Mouse (Mus musculus) lung, embryonic 15.5 days (tissue): ENCODE results near the gene Gpd1l. TPM values are rescaled to one million over a fixed set of nuclear protein-coding genes. Genes with fewer than 3 reads are reported as not detected.

Experiments used
- ATAC-seq: fragments of 200-750 bp; cut with Nextera tagmentation; 2 replicates; pipeline ENCODE4 v1.8.0; 2017; ENCODE audit warnings: moderate number of reproducible peaks, borderline replicate concordance; ENCODE audit not compliant: low FRiP score, low TSS enrichment; ENCODE audit errors: extremely low read depth
- H3K27ac ChIP-seq: fragments of 300-500 bp; sonication (generic); 2 replicates; pipeline ENCODE4 v1.5.1; 2015; ENCODE audit warnings: moderate library complexity, mild to moderate bottlenecking, inconsistent platforms
- H3K27me3 ChIP-seq: fragments of 300-500 bp; sonication (generic); 2 replicates; pipeline ENCODE4 v1.6.1; 2015; ENCODE audit warnings: inconsistent platforms
- H3K36me3 ChIP-seq: fragments of 300-500 bp; sonication (generic); 2 replicates; pipeline ENCODE4 v1.6.1; 2015; ENCODE audit warnings: inconsistent platforms
- H3K4me1 ChIP-seq: fragments of 300-500 bp; sonication (generic); 2 replicates; pipeline ENCODE4 v1.6.1; 2015; ENCODE audit warnings: inconsistent platforms
- H3K4me2 ChIP-seq: fragments of 300-500 bp; sonication (generic); 2 replicates; pipeline ENCODE4 v1.6.1; 2015; ENCODE audit warnings: inconsistent platforms, mild to moderate bottlenecking, moderate library complexity
- H3K4me3 ChIP-seq: fragments of 300-500 bp; sonication (generic); 2 replicates; pipeline ENCODE4 v1.5.1; 2015; ENCODE audit warnings: mild to moderate bottlenecking, inconsistent platforms
- H3K9ac ChIP-seq: fragments of 300-500 bp; sonication (generic); 2 replicates; pipeline ENCODE4 v1.6.1; 2015; ENCODE audit warnings: inconsistent platforms
- H3K9me3 ChIP-seq: fragments of 300-500 bp; sonication (generic); 2 replicates; pipeline ENCODE4 v1.6.1; 2016; ENCODE audit warnings: inconsistent platforms
- WGBS: fragments of 180-500 bp; shearing (Covaris S2); methylation state at CpG from one replicate; pipeline ENCODE4 v1.1.7; 2015; 5-methylcytosine and 5-hydroxymethylcytosine counted together
- polyA plus RNA-seq: library from polyadenylated mRNA; unstranded; fragments of >200 nt; fragmentation: Nextera tagmentation; extraction: Ambion mirVana; gene quantifications from 2 replicates; pipeline ENCODE4 v1.2.1, GENCODE M21; 2015

Gpd1l gene
- polyA plus RNA-seq, 1 experiment from 2014 or later = 17.9 TPM

DNA sequence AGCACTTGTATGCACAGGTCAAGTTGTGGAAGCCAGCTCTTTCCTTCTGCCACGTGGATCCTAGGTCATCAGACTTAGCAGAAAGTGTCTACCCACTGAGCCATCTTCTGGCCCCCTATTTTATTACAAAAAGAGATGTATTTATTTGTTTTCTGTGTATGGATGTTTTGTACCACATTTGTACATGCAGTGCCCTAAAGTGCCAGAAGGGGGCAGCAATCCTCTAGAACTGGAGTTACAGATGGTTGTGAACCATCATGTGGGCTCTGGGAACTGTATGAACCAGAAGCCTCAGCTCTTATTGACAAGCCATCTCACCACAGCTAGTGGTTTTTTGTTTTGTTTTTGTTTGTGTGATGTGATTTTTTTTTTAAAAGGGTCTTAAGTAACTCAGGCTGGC, 19.1 kb upstream of the Gpd1l start:
- WGBS = 30% methylated on average over 1 of the region's 1 CpGs
- Histone ChIP-seq H3K36me3 (no peaks in the 10 kb centered on the region), H3K4me3 (no peak overlapping the region), H3K9ac (no peak overlapping the region), H3K27ac (no peak overlapping the region), H3K4me2 (no peak overlapping the region), H3K4me1 (peaks cover 4% of the 10 kb centered on the region; the same call in 1 of the 2 replicates), H3K27me3 (no peaks in the 10 kb centered on the region), H3K9me3 (no peaks in the 10 kb centered on the region)
- ATAC-seq = no peak

DNA sequence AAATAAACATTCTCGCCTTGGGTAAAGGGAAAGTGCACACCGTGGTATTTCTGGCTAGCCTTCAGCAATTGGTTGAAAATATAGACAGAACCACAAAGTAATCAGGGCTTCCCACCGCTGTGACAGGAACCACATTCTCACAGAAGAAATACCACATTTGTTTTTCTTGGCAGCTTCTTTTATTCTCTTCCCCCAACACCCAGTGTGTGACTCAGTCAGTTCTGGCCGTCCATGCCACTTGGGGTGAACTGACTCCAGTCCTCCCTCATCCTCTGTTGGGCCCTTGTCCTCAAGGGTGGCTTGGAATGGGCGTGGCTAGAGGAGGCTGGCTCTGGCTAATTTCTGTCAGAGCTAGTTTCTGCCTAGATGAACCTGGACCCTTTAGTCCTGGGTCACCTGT, 14.6 kb upstream of the Gpd1l start:
- 38% methylated on average over 5 of the region's 5 CpGs for whole genome bisulfite sequencing
- ATAC-seq = no peak
- no peaks in the 10 kb centered on the region for H3K9me3 ChIP-seq
- peaks cover 4% of the 10 kb centered on the region; the same call in 1 of the 2 replicates for H3K4me1 ChIP-seq
- H3K36me3 ChIP-seq = no peaks in the 10 kb centered on the region
- no peaks in the 10 kb centered on the region for H3K27me3 ChIP-seq
- H3K4me3 ChIP-seq = no peak overlapping the region
- H3K27ac ChIP-seq = no peak overlapping the region
- no peak overlapping the region for H3K9ac ChIP-seq
- no peak overlapping the region for H3K4me2 ChIP-seq

DNA sequence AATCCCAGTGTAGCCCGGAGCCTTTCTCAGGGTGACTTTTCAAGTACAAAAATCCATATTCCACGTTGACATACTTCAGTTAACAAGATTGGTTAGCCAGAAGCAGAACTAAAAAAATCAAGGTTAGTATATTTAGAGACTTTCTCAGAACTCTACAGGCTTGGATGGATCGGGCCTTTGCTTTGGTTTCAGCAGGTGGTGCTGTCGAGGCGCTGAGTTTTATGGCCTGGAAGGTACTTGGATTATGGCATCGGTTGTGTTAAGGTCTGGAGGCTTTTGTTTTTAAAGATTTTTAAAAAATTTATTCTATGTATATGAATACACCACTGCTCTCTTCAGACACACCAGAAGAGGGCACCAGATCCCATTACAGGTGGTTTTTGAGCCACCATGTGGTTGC, 11.8 kb upstream of the Gpd1l start:
- Histone ChIP-seq H3K4me3 (no peak overlapping the region), H3K9me3 (no peaks in the 10 kb centered on the region), H3K9ac (no peak overlapping the region), H3K4me1 (peaks cover 4% of the 10 kb centered on the region; the same call in 1 of the 2 replicates), H3K36me3 (no peaks in the 10 kb centered on the region), H3K27me3 (no peaks in the 10 kb centered on the region), H3K4me2 (no peak overlapping the region), H3K27ac (no peak overlapping the region)
- ATAC-seq = no peak
- WGBS = 84% methylated on average over 6 of the region's 6 CpGs

DNA sequence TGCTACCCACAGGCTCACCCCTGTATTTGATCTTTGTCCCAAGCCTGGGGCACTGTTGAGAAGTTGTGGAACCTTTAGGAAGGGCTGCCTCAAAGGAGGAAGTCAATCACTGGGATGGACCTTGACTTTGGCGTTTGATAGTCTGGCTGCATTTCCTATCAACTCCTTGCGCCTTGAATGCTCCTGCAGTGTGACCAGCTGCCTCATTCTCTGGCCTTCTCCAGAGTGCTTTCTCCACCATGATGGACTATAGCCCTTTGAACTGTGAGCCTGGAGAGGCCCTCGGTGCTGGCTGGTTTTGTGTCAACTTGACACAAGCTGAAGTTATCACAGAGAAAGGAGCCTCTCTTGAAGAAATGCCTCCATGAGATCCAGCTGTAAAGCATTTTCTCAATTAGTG, 10.9 kb upstream of the Gpd1l start:
- no peaks in the 10 kb centered on the region for H3K27me3 ChIP-seq
- H3K4me3 ChIP-seq = no peak overlapping the region
- no peak overlapping the region for H3K9ac ChIP-seq
- H3K9me3 ChIP-seq = no peaks in the 10 kb centered on the region
- ATAC-seq = no peak
- H3K36me3 ChIP-seq = no peaks in the 10 kb centered on the region
- 73% methylated on average over 3 of the region's 3 CpGs for WGBS
- peaks cover 4% of the 10 kb centered on the region; the same call in 1 of the 2 replicates for H3K4me1 ChIP-seq
- no peak overlapping the region for H3K27ac ChIP-seq
- H3K4me2 ChIP-seq = no peak overlapping the region

DNA sequence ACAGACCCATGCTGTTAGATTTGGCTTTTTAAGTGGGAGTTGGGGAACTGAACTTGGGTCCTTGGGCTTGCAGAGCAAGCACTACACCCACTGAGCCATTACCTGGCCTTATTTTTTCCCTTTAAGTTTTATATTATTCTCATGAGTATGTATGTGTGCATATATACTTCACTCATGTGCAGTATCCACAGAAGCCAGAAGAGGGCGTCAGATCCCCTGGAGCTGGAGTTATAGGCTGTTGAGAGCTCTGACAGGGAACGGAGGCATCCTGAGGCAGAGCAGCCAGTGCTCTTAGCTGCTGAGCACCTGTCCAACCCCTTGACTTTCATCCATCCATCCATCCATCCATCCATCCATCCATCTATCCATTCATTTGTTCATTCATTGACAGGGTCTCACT, 2.9 kb upstream of the Gpd1l start:
- H3K27ac ChIP-seq = no peak overlapping the region
- WGBS = 69% methylated on average over 2 of the region's 2 CpGs

DNA sequence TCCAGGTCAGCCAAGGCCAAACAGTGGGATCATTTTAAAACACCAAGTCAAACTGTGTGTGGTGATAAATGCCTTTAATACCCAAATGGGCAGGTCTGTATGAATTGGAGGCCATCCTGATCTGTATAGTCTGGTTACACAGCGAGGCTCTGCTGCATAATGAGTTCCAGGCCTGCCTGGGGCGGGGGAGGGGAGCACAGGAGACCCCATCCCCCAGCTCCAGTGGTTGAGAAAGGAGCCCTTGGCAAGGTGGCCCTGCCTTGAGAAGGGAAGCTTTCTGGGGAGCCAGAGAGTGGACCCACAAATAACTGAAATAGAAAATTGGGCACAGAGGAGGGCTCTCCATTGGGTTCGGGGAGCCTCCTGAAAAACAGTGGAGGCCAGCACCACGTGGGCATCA, 1.5 kb upstream of the Gpd1l start:
- Histone ChIP-seq H3K27me3 (no peaks in the 10 kb centered on the region), H3K27ac (no peak overlapping the region), H3K4me2 (no peak overlapping the region), H3K36me3 (no peaks in the 10 kb centered on the region), H3K9me3 (no peaks in the 10 kb centered on the region), H3K4me1 (peaks cover 14% of the 10 kb centered on the region), H3K4me3 (no peak overlapping the region), H3K9ac (no peak overlapping the region)
- WGBS = 78% methylated on average over 4 of the region's 4 CpGs
- no peak for ATAC-seq

More for the DNA sequence above, 2.9 kb upstream of the Gpd1l start:
- peaks cover 14% of the 10 kb centered on the region for H3K4me1 ChIP-seq
- H3K4me2 ChIP-seq = no peak overlapping the region
- H3K9ac ChIP-seq = no peak overlapping the region
- no peaks in the 10 kb centered on the region for H3K9me3 ChIP-seq
- H3K27me3 ChIP-seq = no peaks in the 10 kb centered on the region
- H3K36me3 ChIP-seq = no peaks in the 10 kb centered on the region
- no peak overlapping the region for H3K4me3 ChIP-seq
- ATAC-seq = no peak

DNA sequence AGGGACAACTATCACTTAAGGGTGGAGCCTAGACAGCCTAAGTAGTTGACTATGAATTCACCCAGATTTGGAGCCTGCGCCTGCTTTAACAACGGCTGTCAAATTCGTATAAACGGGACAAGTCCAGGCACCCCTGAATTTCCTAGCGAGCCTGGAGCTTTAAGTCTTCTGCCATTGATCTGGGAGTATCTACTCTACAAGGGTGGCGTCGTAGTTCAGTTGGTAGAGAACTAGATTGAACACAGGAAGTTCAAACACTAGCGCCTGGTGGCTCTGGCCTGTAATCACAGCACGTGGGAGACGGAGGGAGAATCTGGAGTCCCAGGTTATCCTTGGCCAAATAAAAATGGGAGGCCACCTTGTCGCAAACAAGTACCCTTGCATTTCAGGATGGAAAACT, 444 bp upstream of the Gpd1l start:
- H3K4me3 ChIP-seq = peak overlapping the region; percentile 65
- WGBS = 61% methylated on average over 11 of the region's 11 CpGs
- H3K4me1 ChIP-seq = peaks cover 14% of the 10 kb centered on the region
- no peaks in the 10 kb centered on the region for H3K27me3 ChIP-seq
- no peak for ATAC-seq
- H3K36me3 ChIP-seq = no peaks in the 10 kb centered on the region
- H3K27ac ChIP-seq = peak overlapping the region; percentile 20; the same call in 1 of the 2 replicates
- no peak overlapping the region for H3K9ac ChIP-seq
- H3K9me3 ChIP-seq = no peaks in the 10 kb centered on the region
- H3K4me2 ChIP-seq = peak overlapping the region; percentile 96

DNA sequence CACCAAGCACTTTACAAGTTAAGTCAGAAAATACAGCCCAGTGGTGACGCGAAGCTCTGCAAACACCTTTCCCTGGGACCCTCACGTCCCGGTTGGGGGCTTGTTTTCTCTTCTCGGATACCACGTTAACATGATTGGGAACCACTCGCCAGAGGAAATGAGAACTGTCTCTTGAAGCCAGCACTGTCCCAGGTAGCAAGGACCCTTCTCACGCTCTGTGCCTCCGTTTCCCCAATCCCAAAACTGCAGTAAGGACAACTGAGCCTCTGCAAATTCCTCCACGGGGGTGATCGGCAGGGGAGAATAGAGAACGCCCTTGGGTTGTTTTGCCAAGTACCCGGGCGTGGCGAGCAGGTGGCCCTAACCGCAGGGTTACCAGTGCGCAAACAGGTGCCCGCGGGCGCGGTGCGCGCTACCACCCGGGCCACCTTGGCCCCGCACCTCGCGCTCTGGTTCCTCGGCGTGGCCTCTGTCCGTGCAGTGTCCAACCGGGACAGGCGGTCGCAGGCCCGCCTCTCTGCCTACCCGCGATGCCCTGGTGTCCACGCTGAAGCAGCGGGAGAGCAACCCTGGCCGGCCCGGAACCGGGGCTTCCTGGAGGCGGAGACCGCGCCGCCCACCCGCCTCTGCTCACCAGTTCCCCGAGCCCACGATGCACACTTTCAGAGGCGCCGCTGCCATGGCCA, 607 bp downstream of the Gpd1l start:
- Histone ChIP-seq H3K27ac (peak overlapping the region; percentile 73), H3K4me3 (peak overlapping the region; percentile 65), H3K9me3 (no peaks in the 10 kb centered on the region), H3K9ac (peak overlapping the region; percentile 55), H3K4me2 (peak overlapping the region; percentile 96), H3K4me1 (peaks cover 14% of the 10 kb centered on the region), H3K27me3 (no peaks in the 10 kb centered on the region), H3K36me3 (no peaks in the 10 kb centered on the region)
- peak; percentile 55; the same call in 1 of the 2 replicates for ATAC-seq
- 1% methylated on average over 49 of the region's 50 CpGs for WGBS

DNA sequence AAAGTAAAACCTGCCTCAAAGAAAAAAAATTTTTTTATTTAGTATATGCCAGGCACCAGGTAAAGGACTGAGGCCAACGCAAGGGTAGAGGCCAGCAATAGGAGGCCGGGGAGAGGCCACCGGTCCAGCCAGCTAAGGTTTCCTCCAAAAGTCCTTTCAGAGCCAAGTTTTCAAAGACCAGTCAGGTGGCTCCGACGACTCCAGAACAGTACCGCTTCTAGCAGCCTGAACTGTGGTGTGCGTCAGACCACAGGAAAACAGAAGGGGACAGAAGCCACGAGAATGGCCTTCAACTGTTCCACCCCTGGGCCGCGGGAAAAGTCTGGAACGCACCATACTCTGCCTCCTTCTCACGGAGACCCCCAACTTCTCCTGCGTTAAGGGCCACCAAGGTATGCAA, 1.2 kb downstream of the Gpd1l start:
- Histone ChIP-seq H3K36me3 (no peaks in the 10 kb centered on the region), H3K4me2 (peak overlapping the region; percentile 96), H3K9me3 (no peaks in the 10 kb centered on the region), H3K4me1 (peaks cover 14% of the 10 kb centered on the region), H3K27me3 (no peaks in the 10 kb centered on the region), H3K9ac (peak overlapping the region; percentile 55; the same call in 1 of the 2 replicates), H3K27ac (no peak overlapping the region), H3K4me3 (peak overlapping the region; percentile 65)
- WGBS = 20% methylated on average over 13 of the region's 13 CpGs
- no peak for ATAC-seq

DNA sequence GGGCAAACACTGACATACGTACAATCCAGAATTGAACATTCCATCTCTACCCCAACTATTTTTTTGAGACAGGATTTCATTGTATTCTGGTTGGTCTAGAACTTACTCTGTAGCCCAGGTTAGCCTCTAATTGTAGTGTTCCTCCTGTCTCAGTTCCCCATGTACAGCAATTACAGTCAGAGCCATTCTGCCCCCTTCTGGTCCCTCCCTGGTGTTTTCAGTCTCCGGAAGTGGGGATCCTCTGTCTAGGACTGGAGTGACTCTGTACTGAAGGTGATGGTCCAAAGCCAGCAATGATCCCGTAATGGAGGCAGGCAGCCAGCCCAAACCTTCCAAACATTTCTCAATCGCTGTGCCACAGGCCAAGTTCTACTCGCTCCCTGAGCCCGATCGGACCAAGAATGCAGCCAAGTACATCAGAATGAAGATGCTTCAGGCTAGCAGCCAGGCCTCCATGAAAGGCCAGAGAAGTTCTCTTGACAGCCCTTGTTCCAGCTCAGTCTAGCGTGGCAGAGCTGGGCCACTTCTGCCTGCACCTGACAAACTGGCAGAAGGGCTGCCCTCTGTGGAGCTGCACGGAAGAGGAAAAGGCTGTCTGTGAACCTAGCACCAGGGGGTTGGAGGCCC, 3.2 kb downstream of the Gpd1l start:
- Histone ChIP-seq H3K4me3 (no peak overlapping the region), H3K4me2 (no peak overlapping the region), H3K27ac (no peak overlapping the region), H3K36me3 (no peaks in the 10 kb centered on the region), H3K27me3 (no peaks in the 10 kb centered on the region), H3K9me3 (no peaks in the 10 kb centered on the region), H3K4me1 (peaks cover 14% of the 10 kb centered on the region), H3K9ac (no peak overlapping the region)
- no peak for ATAC-seq
- 73% methylated on average over 9 of the region's 9 CpGs for WGBS

DNA sequence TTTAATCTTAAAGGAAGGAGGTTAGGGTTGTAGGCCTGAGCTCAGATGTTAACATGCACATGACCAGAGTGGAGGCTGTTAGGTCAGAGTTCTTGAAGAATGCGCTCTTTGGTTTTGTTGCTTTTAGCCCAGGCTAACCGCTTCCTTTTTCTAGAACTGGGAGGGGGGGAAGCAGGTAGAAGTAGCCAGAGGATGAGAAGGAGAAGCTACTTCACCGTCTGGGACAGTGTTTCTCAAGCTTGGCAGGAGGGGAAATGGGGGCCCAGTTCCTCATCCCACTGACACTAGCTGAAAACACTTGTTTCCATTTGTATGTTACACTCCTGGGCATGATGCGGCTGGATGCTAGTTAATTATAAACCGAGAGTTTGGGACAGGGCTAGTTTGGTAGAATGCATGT, 8.2 kb downstream of the Gpd1l start:
- no peak overlapping the region for H3K9ac ChIP-seq
- no peak overlapping the region for H3K4me2 ChIP-seq
- H3K27me3 ChIP-seq = no peaks in the 10 kb centered on the region
- no peak overlapping the region for H3K4me3 ChIP-seq
- no peaks in the 10 kb centered on the region for H3K4me1 ChIP-seq
- 78% methylated on average over 5 of the region's 5 CpGs for WGBS
- no peaks in the 10 kb centered on the region for H3K36me3 ChIP-seq
- no peak for ATAC-seq
- H3K9me3 ChIP-seq = no peaks in the 10 kb centered on the region
- H3K27ac ChIP-seq = no peak overlapping the region

DNA sequence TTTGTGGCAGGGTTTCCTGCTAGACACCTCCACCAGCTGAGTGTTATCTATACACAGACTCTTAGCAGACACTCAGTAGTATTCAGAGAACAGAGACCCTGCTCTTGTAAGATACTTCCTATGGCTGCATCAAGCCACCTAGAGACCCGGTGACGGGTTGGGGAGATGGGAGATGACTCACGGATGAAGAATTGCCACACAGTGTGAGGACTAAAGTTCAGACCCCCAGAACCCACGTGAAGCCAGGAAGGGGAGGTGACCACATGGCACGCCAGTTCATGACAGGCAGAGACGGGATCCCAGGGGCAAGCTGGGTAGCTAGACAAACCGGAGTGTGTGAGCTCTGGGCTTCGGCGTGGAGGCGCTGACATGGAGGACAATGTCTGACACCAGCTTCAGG, 8.7 kb downstream of the Gpd1l start:
- 70% methylated on average over 10 of the region's 10 CpGs for WGBS
- Histone ChIP-seq H3K9me3 (no peaks in the 10 kb centered on the region), H3K4me3 (no peak overlapping the region), H3K4me2 (no peak overlapping the region), H3K9ac (no peak overlapping the region), H3K27ac (no peak overlapping the region), H3K36me3 (no peaks in the 10 kb centered on the region), H3K27me3 (no peaks in the 10 kb centered on the region), H3K4me1 (no peaks in the 10 kb centered on the region)
- 0 out of 2 replicates have a peak, but pooled peaks have one; percentile 9 for ATAC-seq
